Mouse (Mus musculus) brain, embryonic 14.5 days (tissue): ENCODE results near the gene Cd276.

ENCODE experiments used
- CTCF ChIP-seq: fragments of 200-500 bp; IDR thresholded peaks from 2 replicates; pipeline ENCODE4 v1.5.1; 2012; ENCODE audit warnings: inconsistent platforms, mild to moderate bottlenecking, moderate library complexity, borderline replicate concordance; ENCODE audit not compliant: insufficient read depth, insufficient read length; ENCODE audit errors: extremely low read depth
- POLR2A ChIP-seq: fragments of 200-500 bp; IDR thresholded peaks from 2 replicates; pipeline ENCODE4 v1.6.1; 2012; ENCODE audit warnings: mild to moderate bottlenecking, inconsistent platforms, borderline replicate concordance; ENCODE audit not compliant: poor library complexity, insufficient read depth, insufficient read length, severe bottlenecking; ENCODE audit errors: extremely low read depth

DNA sequence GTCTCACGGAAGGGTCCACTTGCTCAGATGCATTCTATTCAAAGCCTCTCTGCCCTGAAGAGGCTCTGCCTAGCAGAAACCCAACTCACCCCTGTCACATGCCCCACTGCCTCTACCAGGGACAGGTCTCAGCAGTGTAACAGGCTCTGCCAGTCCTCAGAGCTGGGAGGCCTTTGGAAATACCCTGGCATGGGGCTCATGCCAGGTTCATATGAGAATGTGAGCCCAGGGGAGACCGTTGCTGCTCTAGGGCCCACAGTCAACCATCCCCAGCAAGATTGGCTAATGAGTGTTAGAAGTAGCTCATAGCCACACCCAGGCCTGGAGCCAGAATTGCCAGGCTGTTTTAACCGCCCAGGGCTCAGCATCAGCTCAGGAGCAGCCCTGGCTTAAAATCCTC, 5.5 kb downstream of the Cd276 start:
- TF ChIP-seq POLR2A, result no peak
- no peak for TF ChIP-seq CTCF
